Mouse (Mus musculus): ENCODE data around the gene Astl. TPM values are rescaled to one million over a fixed set of nuclear protein-coding genes. Genes with fewer than 3 reads are reported as not detected.

Astl gene
- total and polyA plus RNA-seq, 3 experiments, result not detected

DNA sequence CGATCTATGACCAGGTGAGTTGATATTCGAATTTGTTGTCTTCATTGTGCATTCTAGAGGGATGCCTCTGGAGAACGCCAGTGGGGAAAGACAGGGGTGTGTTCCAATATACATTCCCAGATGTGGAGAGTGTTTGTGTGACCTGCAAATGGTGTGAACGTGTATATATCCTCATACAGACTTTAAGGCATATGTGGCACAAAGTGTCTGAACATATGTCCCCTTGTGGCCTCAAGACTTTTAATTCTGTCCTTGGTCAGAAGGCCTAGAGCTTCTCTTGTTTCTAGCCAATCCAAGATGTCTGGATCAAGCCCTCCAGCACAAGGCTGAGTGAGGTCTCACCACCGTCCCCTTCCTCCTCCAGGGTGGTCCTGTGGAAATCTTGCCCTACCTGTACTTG, 1.6 kb upstream of the Astl start:
- Histone ChIP-seq H3K79me2 (replicated peaks; ENCODE audit: control insufficient read depth, insufficient read depth, low read length) (no peaks in the 10 kb centered on the region), H3K4me1 (ENCODE audit: control insufficient read depth, insufficient read depth, low read length) (no peaks in the 10 kb centered on the region; the same call in 1 of the 2 replicates), H3K36me3 (ENCODE audit: control insufficient read depth, insufficient read depth, low read length) (no peaks in the 10 kb centered on the region), H3K4me3 (peak overlapping the region; percentile 69), H3K27me3 (ENCODE audit: control insufficient read depth, insufficient read depth, low read length) (no peaks in the 10 kb centered on the region), H3K9ac (ENCODE audit: low read depth, low read length) (no peak overlapping the region; the same call in 1 of the 2 replicates), H3K27ac (no peak overlapping the region)
- no peak for DNase-seq
- no peak for TF ChIP-seq CTCF (IDR thresholded peaks at IDR 0.05)
- TF ChIP-seq EP300 (IDR thresholded peaks at IDR 0.05; ENCODE audit: insufficient read depth, low read depth, low read length), result no peak
- TF ChIP-seq POLR2A (IDR thresholded peaks at IDR 0.05; ENCODE audit: insufficient read depth, low read depth, low read length), result no peak
- 42% methylated on average over 5 of the region's 5 CpGs for WGBS
- intact Hi-C loops (cut with DNase I), result loop anchor here (5.0 kb wide), 1 partner anchor 90 kb away; the partner anchor contains the start of genes Ciao1 and Tmem127

- intact Hi-C loops (cut with DNase I), result loop anchor here (5.0 kb wide), 1 partner anchor 90 kb away; the partner anchor contains the start of genes Ciao1 and Tmem127
- no peak for DNase-seq
- Histone ChIP-seq H3K79me2 (replicated peaks; ENCODE audit: control insufficient read depth, insufficient read depth, low read length) (no peaks in the 10 kb centered on the region), H3K36me3 (ENCODE audit: control insufficient read depth, insufficient read depth, low read length) (no peaks in the 10 kb centered on the region), H3K9ac (ENCODE audit: low read depth, low read length) (no peak overlapping the region), H3K4me1 (ENCODE audit: control insufficient read depth, insufficient read depth, low read length) (no peaks in the 10 kb centered on the region; the same call in 1 of the 2 replicates), H3K27ac (no peak overlapping the region), H3K4me3 (no peak overlapping the region), H3K27me3 (ENCODE audit: control insufficient read depth, insufficient read depth, low read length) (no peaks in the 10 kb centered on the region)
- WGBS, result 62% methylated on average over 11 of the region's 11 CpGs
- TF ChIP-seq EP300 (IDR thresholded peaks at IDR 0.05; ENCODE audit: insufficient read depth, low read depth, low read length) (no peak), POLR2A (IDR thresholded peaks at IDR 0.05; ENCODE audit: insufficient read depth, low read depth, low read length) (no peak), CTCF (IDR thresholded peaks at IDR 0.05) (no peak)
These were observed 908 bp upstream of the Astl start for GRCm38 (mm10) chr2:127337531-127337930.

DNA sequence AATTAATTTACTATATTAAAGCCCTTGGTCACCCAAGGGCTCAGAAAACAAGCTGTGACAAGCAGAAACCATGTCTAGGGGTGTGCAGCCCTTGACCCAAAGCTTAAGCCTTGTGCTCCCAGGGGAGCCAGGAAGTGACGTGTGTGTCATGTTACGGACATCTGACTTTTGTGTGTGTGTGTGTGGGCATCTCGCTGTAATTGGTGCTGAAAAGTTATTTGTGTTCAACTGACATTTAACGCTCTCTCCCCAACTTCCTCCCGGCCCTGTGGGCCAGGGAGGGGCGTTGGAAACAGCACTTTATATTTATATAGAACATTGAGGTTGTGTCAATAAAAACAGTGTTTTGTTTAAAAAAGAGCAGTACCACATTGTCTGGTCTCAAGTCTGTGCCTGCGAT, 427 bp upstream of the Astl start:
- no peak for DNase-seq
- no peaks in the 10 kb centered on the region; the same call in 1 of the 2 replicates for H3K4me1 ChIP-seq (ENCODE audit: control insufficient read depth, insufficient read depth, low read length)
- WGBS, result 61% methylated on average over 7 of the region's 7 CpGs
- H3K9ac ChIP-seq (ENCODE audit: low read depth, low read length), result no peak overlapping the region
- no peak overlapping the region for H3K27ac ChIP-seq
- no peak for TF ChIP-seq POLR2A (IDR thresholded peaks at IDR 0.05; ENCODE audit: insufficient read depth, low read depth, low read length)
- no peak for TF ChIP-seq CTCF (IDR thresholded peaks at IDR 0.05)
- TF ChIP-seq EP300 (IDR thresholded peaks at IDR 0.05; ENCODE audit: insufficient read depth, low read depth, low read length), result no peak
- no peak overlapping the region for H3K4me3 ChIP-seq
- H3K27me3 ChIP-seq (ENCODE audit: control insufficient read depth, insufficient read depth, low read length), result no peaks in the 10 kb centered on the region
- intact Hi-C loops (cut with DNase I), result loop anchor here (5.0 kb wide), 1 partner anchor 91 kb away; the partner anchor contains the start of genes Ciao1 and Tmem127
- H3K79me2 ChIP-seq (replicated peaks; ENCODE audit: control insufficient read depth, insufficient read depth, low read length), result no peaks in the 10 kb centered on the region
- H3K36me3 ChIP-seq (ENCODE audit: control insufficient read depth, insufficient read depth, low read length), result no peaks in the 10 kb centered on the region

- peak in 1 of 2 experiments; percentile 20 for DNase-seq
- H3K27ac ChIP-seq, result no peak overlapping the region
- H3K4me3 ChIP-seq, result no peak overlapping the region
- intact Hi-C loops (cut with DNase I), result loop anchor here (5.0 kb wide), 1 partner anchor 92 kb away; the partner anchor contains the start of genes Ciao1 and Tmem127
- WGBS, result 68% methylated on average over 4 of the region's 4 CpGs
- H3K79me2 ChIP-seq (replicated peaks; ENCODE audit: control insufficient read depth, insufficient read depth, low read length), result no peaks in the 10 kb centered on the region
- no peak overlapping the region for H3K9ac ChIP-seq (ENCODE audit: low read depth, low read length)
- H3K27me3 ChIP-seq (ENCODE audit: control insufficient read depth, insufficient read depth, low read length), result no peaks in the 10 kb centered on the region
- no peaks in the 10 kb centered on the region for H3K36me3 ChIP-seq (ENCODE audit: control insufficient read depth, insufficient read depth, low read length)
- TF ChIP-seq CTCF (IDR thresholded peaks at IDR 0.05), result no peak
- TF ChIP-seq POLR2A (IDR thresholded peaks at IDR 0.05; ENCODE audit: insufficient read depth, low read depth, low read length), result no peak
- no peak for TF ChIP-seq EP300 (IDR thresholded peaks at IDR 0.05; ENCODE audit: insufficient read depth, low read depth, low read length)
- H3K4me1 ChIP-seq (ENCODE audit: control insufficient read depth, insufficient read depth, low read length), result no peaks in the 10 kb centered on the region; the same call in 1 of the 2 replicates
These were observed 394 bp downstream of the Astl start for GRCm38 (mm10) chr2:127338833-127339232.

- TF ChIP-seq EP300 (IDR thresholded peaks at IDR 0.05; ENCODE audit: insufficient read depth, low read depth, low read length), result no peak
- TF ChIP-seq CTCF (IDR thresholded peaks at IDR 0.05), result no peak
- no peak for TF ChIP-seq POLR2A (IDR thresholded peaks at IDR 0.05; ENCODE audit: insufficient read depth, low read depth, low read length)
These were observed 823 bp downstream of the Astl start for GRCm38 (mm10) chr2:127339262-127339661.

GRCm38 (mm10) chr2:127341159-127341558, 2.7 kb downstream of the Astl start:
- no peak overlapping the region for H3K27ac ChIP-seq
- no peaks in the 10 kb centered on the region for H3K36me3 ChIP-seq (ENCODE audit: control insufficient read depth, insufficient read depth, low read length)
- DNase-seq, result peak; percentile 50 to 71
- WGBS, result 9% methylated on average over 3 of the region's 3 CpGs
- TF ChIP-seq CTCF (IDR thresholded peaks at IDR 0.05) (peak; percentile 95), EP300 (IDR thresholded peaks at IDR 0.05; ENCODE audit: insufficient read depth, low read depth, low read length) (peak; percentile 54; the same call in 1 of the 2 replicates), POLR2A (IDR thresholded peaks at IDR 0.05; ENCODE audit: insufficient read depth, low read depth, low read length) (no peak)
- H3K79me2 ChIP-seq (replicated peaks; ENCODE audit: control insufficient read depth, insufficient read depth, low read length), result no peaks in the 10 kb centered on the region
- intact Hi-C loops (cut with DNase I), result loop anchor here (2.0 to 5.0 kb wide), 2 partner anchors 32 to 174 kb away; no protein-coding TSS in a partner anchor
- no peak overlapping the region for H3K9ac ChIP-seq (ENCODE audit: low read depth, low read length)
- no peaks in the 10 kb centered on the region for H3K27me3 ChIP-seq (ENCODE audit: control insufficient read depth, insufficient read depth, low read length)
- no peaks in the 10 kb centered on the region; the same call in 1 of the 2 replicates for H3K4me1 ChIP-seq (ENCODE audit: control insufficient read depth, insufficient read depth, low read length)
- H3K4me3 ChIP-seq, result no peak overlapping the region

More at GRCm38 (mm10) chr2:127339262-127339661, 823 bp downstream of the Astl start:
- Histone ChIP-seq H3K9ac (ENCODE audit: low read depth, low read length) (no peak overlapping the region), H3K27me3 (ENCODE audit: control insufficient read depth, insufficient read depth, low read length) (no peaks in the 10 kb centered on the region), H3K27ac (no peak overlapping the region), H3K79me2 (replicated peaks; ENCODE audit: control insufficient read depth, insufficient read depth, low read length) (no peaks in the 10 kb centered on the region), H3K36me3 (ENCODE audit: control insufficient read depth, insufficient read depth, low read length) (no peaks in the 10 kb centered on the region), H3K4me1 (ENCODE audit: control insufficient read depth, insufficient read depth, low read length) (no peaks in the 10 kb centered on the region; the same call in 1 of the 2 replicates), H3K4me3 (no peak overlapping the region)
- DNase-seq, result no peak
- 79% methylated on average over 6 of the region's 6 CpGs for WGBS
- intact Hi-C loops (cut with DNase I), result loop anchor here (5.0 kb wide), 1 partner anchor 92 kb away; the partner anchor contains the start of genes Ciao1 and Tmem127

All from heart, adult 2 months (tissue).